Mouse (Mus musculus) forebrain, postnatal 0 days (tissue): Measurements from ENCODE around the gene Pcf11. TPM values are rescaled to one million over a fixed set of nuclear protein-coding genes. Genes with fewer than 3 reads are reported as not detected.

ENCODE experiments used
- ATAC-seq: fragments of 200-750 bp; cut with Nextera tagmentation; 2 replicates; pipeline ENCODE4 v1.8.0; 2017; ENCODE audit warnings: mild to moderate bottlenecking, moderate library complexity
- DNase-seq: peaks from one replicate; pipeline ENCODE4 v3.0.0-alpha.2; 2015
- H3K27ac ChIP-seq: fragments of 300-500 bp; sonication (generic); 2 replicates; pipeline ENCODE4 v1.5.1; 2014; ENCODE audit warnings: low read depth, mild to moderate bottlenecking, antibody characterized with exemption, low read length, moderate library complexity, mixed read lengths
- H3K27me3 ChIP-seq: fragments of 300-500 bp; sonication (generic); 2 replicates; pipeline ENCODE4 v1.6.1; 2014; ENCODE audit warnings: mild to moderate bottlenecking, low read length, mixed read lengths; ENCODE audit not compliant: insufficient read depth
- H3K36me3 ChIP-seq: fragments of 300-500 bp; sonication (generic); 2 replicates; pipeline ENCODE4 v1.6.1; 2014; ENCODE audit warnings: mild to moderate bottlenecking, moderate library complexity; ENCODE audit not compliant: insufficient read depth
- H3K4me1 ChIP-seq: fragments of 300-500 bp; sonication (generic); 2 replicates; pipeline ENCODE4 v1.6.1; 2014; ENCODE audit warnings: antibody characterized with exemption; ENCODE audit not compliant: insufficient read depth
- H3K4me2 ChIP-seq: fragments of 300-500 bp; sonication (generic); 2 replicates; pipeline ENCODE4 v1.6.1; 2014; ENCODE audit warnings: low read depth, mild to moderate bottlenecking, moderate library complexity
- H3K4me3 ChIP-seq: fragments of 300-500 bp; sonication (generic); 2 replicates; pipeline ENCODE4 v1.5.1; 2014; ENCODE audit warnings: low read depth, low read length, mixed read lengths
- H3K9ac ChIP-seq: fragments of 300-500 bp; sonication (generic); 2 replicates; pipeline ENCODE4 v1.6.1; 2014; ENCODE audit warnings: mild to moderate bottlenecking
- H3K9me3 ChIP-seq: fragments of 300-500 bp; sonication (generic); 2 replicates; pipeline ENCODE4 v1.6.1; 2016; ENCODE audit warnings: low read length
- CTCF ChIP-seq: sonication (generic); IDR thresholded peaks from 2 replicates; pipeline ENCODE4 v1.5.1; 2016; ENCODE audit warnings: antibody characterized with exemption, control low read depth, low read depth
- WGBS: fragments of 180-500 bp; shearing (Covaris S2); extraction: QIAGEN DNeasy Blood & Tissue Kit; methylation state at CpG from one replicate; pipeline ENCODE4 v1.1.7; 2014; 5-methylcytosine and 5-hydroxymethylcytosine counted together
- polyA plus RNA-seq: library from polyadenylated mRNA; unstranded; fragments of >200 nt; fragmentation: Nextera tagmentation; extraction: Ambion mirVana; gene quantifications from 2 replicates; pipeline ENCODE4 v1.2.1, GENCODE M21; 2015
- total RNA-seq: library from RNA; depleted of rRNA; stranded (reverse); fragments of >200 nt; gene quantifications from 2 replicates; pipeline ENCODE4 v1.2.3, GENCODE M21; 2014; rRNA removed

The Pcf11 gene
- total RNA-seq, result 41.9 and 52.5 TPM in 2 replicates
- polyA plus RNA-seq, result 13.2 and 14.3 TPM in 2 replicates

DNA sequence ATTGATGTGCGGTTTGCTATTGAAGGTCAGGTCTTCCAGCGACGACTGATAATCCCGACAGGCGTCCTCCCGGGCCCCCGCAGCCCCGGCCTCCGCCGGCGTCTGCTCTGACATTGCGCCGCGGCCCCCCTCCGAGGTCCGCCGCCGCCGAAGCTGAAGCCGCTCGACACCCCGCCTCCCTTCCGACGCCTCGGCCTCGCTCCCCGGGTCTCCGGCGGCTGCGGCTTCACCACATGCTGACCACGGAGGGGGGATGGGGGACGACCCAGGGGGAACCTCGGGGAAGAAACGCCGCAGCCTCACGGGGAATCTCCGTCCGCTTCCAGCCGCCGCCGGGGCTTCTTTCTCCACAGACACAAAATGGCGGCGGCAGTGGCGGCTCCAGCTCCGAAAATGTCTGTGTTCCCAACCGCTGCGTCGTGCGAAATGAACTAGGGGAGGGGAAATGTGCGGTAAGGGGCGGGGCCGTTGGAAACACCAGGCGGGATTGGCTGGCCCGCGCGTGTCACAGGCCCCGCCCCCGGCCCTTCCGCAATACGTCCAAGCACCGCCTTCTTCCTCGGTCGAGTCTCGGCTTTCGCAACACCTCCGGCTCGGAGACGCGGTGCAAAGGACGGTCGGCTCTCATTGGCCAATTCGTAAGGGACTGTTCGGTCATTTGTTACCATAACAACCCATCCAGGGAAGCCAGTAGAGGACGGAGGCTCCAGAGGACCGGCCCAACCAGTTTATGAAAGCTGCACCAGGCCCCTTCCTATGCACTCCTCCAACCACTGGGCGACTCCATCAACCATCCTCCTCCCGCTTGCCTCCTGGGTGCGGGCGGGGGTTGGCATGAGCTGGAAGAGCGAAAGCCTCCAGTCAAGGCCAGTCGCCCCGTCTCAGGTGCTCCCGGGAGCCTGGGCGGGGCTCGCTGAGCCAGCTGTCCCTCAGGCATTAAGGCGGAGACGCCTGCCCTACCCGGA is at the start of gene Pcf11:
Pcf11 (minus strand) TSS at position 428 of the 965 bp plus-strand sequence.
- peak within 1 kb of the TSS; percentile 99 for H3K9ac ChIP-seq
- H3K36me3 ChIP-seq, result no peaks in the 10 kb centered on the region
- H3K27me3 ChIP-seq, result no peaks in the 10 kb centered on the region
- WGBS, result under 1% methylated on average over 88 of the region's 88 CpGs
- H3K9me3 ChIP-seq, result no peaks in the 10 kb centered on the region
- H3K4me3 ChIP-seq, result peak within 1 kb of the TSS; percentile 100
- DNase-seq (peak; percentile 98), ATAC-seq (peak; percentile 96)
- peak; percentile 42 for TF ChIP-seq CTCF
- peak within 1 kb of the TSS; percentile 99 for H3K27ac ChIP-seq
- H3K4me2 ChIP-seq, result peak within 1 kb of the TSS; percentile 75
- H3K4me1 ChIP-seq, result 0 out of 2 replicates have a peak, but pooled peaks cover 13% of the 10 kb centered on the region

DNA sequence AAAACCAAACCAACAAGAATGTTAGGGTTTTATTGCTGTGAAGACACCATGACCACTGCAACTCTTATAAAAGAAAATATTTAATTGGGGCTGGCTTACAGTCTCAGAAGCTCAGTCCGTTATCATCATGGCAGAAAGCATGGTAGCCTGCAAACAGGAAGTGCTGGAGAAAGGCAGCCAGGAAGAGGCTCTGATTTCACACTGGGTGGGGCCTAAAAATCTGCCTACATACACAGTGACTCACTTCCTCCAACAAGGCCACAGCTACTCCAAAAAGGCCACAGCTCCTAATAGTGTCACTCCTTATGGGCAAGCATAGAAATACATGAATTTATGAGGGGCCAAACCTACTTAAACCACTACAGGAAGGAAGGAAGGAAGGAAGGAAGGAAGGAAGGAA is 45.3 kb upstream of the Pcf11 start:
- no peaks in the 10 kb centered on the region for H3K9me3 ChIP-seq
- no peak overlapping the region for H3K4me3 ChIP-seq
- no peaks in the 10 kb centered on the region for H3K4me1 ChIP-seq
- no peak for ATAC-seq
- TF ChIP-seq CTCF, result no peak
- H3K27ac ChIP-seq, result no peak overlapping the region
- H3K4me2 ChIP-seq, result no peak overlapping the region
- DNase-seq, result no peak
- H3K9ac ChIP-seq, result no peak overlapping the region
- WGBS, result 92% methylated on average over 1 of the region's 1 CpGs
- H3K27me3 ChIP-seq, result no peaks in the 10 kb centered on the region
- H3K36me3 ChIP-seq, result no peaks in the 10 kb centered on the region

DNA sequence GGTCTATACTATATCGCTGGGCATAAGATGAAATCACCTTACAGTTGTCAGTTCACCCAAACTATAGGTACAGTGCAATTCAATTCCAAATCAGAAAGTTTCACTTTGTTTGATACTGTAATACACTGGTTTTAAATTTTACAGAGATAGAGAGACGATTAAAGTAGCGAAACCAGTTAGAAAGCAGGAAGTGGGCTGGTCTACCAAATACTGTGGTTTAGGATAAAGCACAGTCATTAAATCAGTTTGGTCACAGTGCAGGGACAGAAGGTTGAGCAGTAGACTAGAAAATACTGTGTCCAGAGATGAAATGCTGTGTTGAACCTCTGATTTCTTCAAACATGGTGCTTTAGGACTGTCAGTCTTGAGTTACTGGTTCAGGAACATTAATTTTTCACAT is 41.9 kb upstream of the Pcf11 start:
- Histone ChIP-seq H3K4me3 (no peak overlapping the region), H3K27me3 (no peaks in the 10 kb centered on the region), H3K27ac (no peak overlapping the region), H3K36me3 (no peaks in the 10 kb centered on the region), H3K4me2 (no peak overlapping the region), H3K9ac (no peak overlapping the region), H3K4me1 (no peaks in the 10 kb centered on the region), H3K9me3 (no peaks in the 10 kb centered on the region)
- DNase-seq, result no peak
- WGBS, result 91% methylated on average over 3 of the region's 3 CpGs
- ATAC-seq, result no peak
- no peak for TF ChIP-seq CTCF

DNA sequence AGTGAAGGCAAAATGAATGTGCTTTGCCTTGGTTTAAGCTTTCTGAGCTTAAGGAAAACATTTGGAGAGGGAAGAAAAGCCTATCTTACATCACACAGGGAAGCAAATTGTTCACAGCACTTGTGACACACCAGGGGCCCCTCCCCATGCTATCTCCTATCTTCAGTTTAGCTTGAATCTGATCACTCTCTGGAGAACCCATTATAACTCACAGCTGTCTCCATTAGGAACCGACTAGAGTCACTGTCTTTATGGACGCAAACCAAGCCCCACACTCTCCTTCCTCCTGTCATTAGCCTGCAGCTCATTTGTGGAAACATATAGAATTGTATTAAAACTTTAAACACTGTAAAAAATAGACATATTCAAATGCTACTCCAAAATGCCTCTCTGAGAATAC is 39.8 kb upstream of the Pcf11 start:
- Histone ChIP-seq H3K9ac (no peak overlapping the region), H3K36me3 (no peaks in the 10 kb centered on the region), H3K9me3 (no peaks in the 10 kb centered on the region), H3K27ac (no peak overlapping the region), H3K4me3 (no peak overlapping the region), H3K4me2 (no peak overlapping the region), H3K27me3 (no peaks in the 10 kb centered on the region), H3K4me1 (no peaks in the 10 kb centered on the region)
- no peak for TF ChIP-seq CTCF
- DNase-seq (no peak), ATAC-seq (no peak)
- 46% methylated on average over 2 of the region's 2 CpGs for WGBS

DNA sequence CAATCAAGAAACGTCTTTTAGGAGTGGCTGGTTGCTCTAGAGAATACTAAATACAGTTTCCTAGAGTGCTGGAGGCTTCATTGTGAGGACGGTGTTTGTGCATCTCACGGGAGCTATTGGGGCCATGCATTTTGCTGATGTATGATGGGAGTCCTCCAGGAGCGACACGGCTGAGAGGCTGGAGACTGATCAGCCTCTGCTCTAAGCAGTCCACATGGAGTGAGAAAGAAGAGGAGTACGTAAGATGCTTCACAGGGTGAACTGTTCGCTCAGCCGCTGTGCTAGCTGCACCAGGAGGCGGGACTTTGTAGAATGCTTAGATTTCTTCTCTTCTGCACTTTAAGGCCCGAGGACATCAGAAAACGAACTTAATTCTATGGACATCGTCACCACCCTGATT is 37.0 kb upstream of the Pcf11 start:
- Histone ChIP-seq H3K36me3 (no peaks in the 10 kb centered on the region), H3K27me3 (no peaks in the 10 kb centered on the region), H3K9ac (no peak overlapping the region), H3K4me2 (no peak overlapping the region), H3K4me1 (no peaks in the 10 kb centered on the region), H3K27ac (no peak overlapping the region), H3K9me3 (no peaks in the 10 kb centered on the region), H3K4me3 (no peak overlapping the region)
- TF ChIP-seq CTCF, result no peak
- WGBS, result 63% methylated on average over 12 of the region's 12 CpGs
- DNase-seq (no peak), ATAC-seq (no peak)

DNA sequence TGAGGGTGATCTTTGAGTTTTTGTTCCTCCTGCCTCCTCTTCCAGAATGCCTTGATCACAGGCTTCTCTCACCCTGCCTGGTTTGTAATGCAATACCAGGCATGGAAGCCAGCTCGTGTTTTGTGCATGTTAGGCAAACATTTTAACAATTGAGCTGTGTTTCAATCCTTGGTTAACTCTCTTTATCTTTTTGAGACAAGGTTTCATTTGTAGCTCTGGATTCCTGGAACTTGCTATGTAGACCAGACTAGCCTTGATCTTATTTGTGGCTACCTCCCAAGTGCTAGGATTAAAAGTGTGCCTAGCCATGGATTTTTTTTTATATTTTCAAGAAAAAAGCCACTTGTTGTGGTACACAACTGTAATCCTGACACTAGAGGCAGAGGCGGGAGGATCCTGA is 35.8 kb upstream of the Pcf11 start:
- no peak overlapping the region for H3K4me2 ChIP-seq
- H3K27ac ChIP-seq, result no peak overlapping the region
- ATAC-seq (no peak), DNase-seq (no peak)
- no peaks in the 10 kb centered on the region for H3K36me3 ChIP-seq
- no peak overlapping the region for H3K4me3 ChIP-seq
- WGBS, result 77% methylated on average over 2 of the region's 2 CpGs
- no peaks in the 10 kb centered on the region for H3K9me3 ChIP-seq
- no peaks in the 10 kb centered on the region for H3K27me3 ChIP-seq
- no peak for TF ChIP-seq CTCF
- no peak overlapping the region for H3K9ac ChIP-seq
- no peaks in the 10 kb centered on the region for H3K4me1 ChIP-seq

DNA sequence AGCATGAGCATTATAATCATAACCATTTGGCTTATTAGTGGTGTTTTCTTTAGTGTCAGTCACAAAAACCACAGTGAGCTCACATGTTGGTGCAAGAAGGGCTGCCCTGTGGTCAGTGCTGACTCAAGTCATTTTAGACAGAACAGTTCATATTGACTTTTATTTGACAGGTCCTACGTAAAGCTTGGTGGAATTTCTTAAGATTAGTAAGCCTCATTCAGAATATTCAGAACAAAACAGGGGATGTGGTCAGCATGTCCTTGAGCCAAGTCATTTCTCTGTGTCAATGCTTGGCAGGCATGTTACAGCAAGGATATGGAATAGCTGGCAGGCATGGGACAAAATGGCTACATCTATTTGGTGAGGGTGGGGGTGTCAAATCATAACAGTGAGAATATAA is 33.9 kb upstream of the Pcf11 start:
- H3K4me1 ChIP-seq, result no peaks in the 10 kb centered on the region
- 78% methylated on average over 1 of the region's 1 CpGs for WGBS

More for the DNA sequence above, 33.9 kb upstream of the Pcf11 start:
- Histone ChIP-seq H3K9ac (no peak overlapping the region), H3K9me3 (no peaks in the 10 kb centered on the region), H3K4me3 (no peak overlapping the region), H3K4me2 (no peak overlapping the region), H3K36me3 (no peaks in the 10 kb centered on the region), H3K27me3 (no peaks in the 10 kb centered on the region), H3K27ac (no peak overlapping the region)
- DNase-seq (no peak), ATAC-seq (no peak)
- no peak for TF ChIP-seq CTCF
